Comparison of ENCODE assay signal across 8 mouse cellular contexts in genomic region chr5:23246974-23247373, GRCm38 (mm10).
A peak's percentile ranks its signal among the peaks of the same experiment; 100 is the strongest.
DNase-seq lines count a peak whose midpoint lies in the region; ATAC-seq lines count a peak whose summit lies in the region.

No protein-coding gene starts in this region.

- H3K4me1 ChIP-seq in forebrain, embryonic 10.5 days: peaks cover 10% of the 10 kb centered on the region; the same call in 1 of the 2 replicates
- no peaks in the 10 kb centered on the region for H3K4me1 ChIP-seq in forebrain, embryonic 12.5 days
- H3K4me1 ChIP-seq in liver, embryonic 12.5 days: no peaks in the 10 kb centered on the region
- no peaks in the 10 kb centered on the region for H3K4me1 ChIP-seq in midbrain, embryonic 14.5 days (ENCODE audit: control insufficient read depth, insufficient read depth, low read length)

- no peak overlapping the region for H3K4me2 ChIP-seq in forebrain, embryonic 12.5 days
- no peak overlapping the region for H3K4me2 ChIP-seq in liver, embryonic 12.5 days
- no peak overlapping the region for H3K4me2 ChIP-seq in midbrain, embryonic 14.5 days (ENCODE audit: low read length)

- H3K4me3 ChIP-seq in forebrain, embryonic 10.5 days: no peak overlapping the region
- no peak overlapping the region for H3K4me3 ChIP-seq in forebrain, embryonic 12.5 days (replicated peaks)
- H3K4me3 ChIP-seq in liver, embryonic 12.5 days: no peak overlapping the region
- no peak overlapping the region for H3K4me3 ChIP-seq in midbrain, embryonic 14.5 days (replicated peaks; ENCODE audit: low read depth, low read length)

- DNase-seq in forebrain, embryonic 10.5 days (ENCODE audit: extremely low spot score, low spot score): peak; percentile 50
- peak; percentile 36 for DNase-seq in liver
- peak; percentile 43 for DNase-seq in adrenal gland, postnatal 25 days
- peak; percentile 18 to 28 for DNase-seq in gastrocnemius, postnatal 36 days
- peak; percentile 67 for DNase-seq in midbrain, embryonic 14.5 days
- no peak for DNase-seq in frontal cortex, postnatal 10 days (ENCODE audit: low spot score in 2 of 2)

- H3K9me3 ChIP-seq in forebrain, embryonic 10.5 days: no peaks in the 10 kb centered on the region
- H3K9me3 ChIP-seq in forebrain, embryonic 12.5 days: no peaks in the 10 kb centered on the region
- H3K9me3 ChIP-seq in liver, embryonic 12.5 days (replicated peaks): no peaks in the 10 kb centered on the region
- no peaks in the 10 kb centered on the region for H3K9me3 ChIP-seq in midbrain, embryonic 14.5 days (ENCODE audit: control insufficient read depth, low read length)

- no peak overlapping the region for H3K9ac ChIP-seq in forebrain, embryonic 12.5 days
- no peak overlapping the region for H3K9ac ChIP-seq in liver, embryonic 12.5 days
- H3K9ac ChIP-seq in midbrain, embryonic 14.5 days (replicated peaks; ENCODE audit: low read length): no peak overlapping the region

- no peaks in the 10 kb centered on the region for H3K36me3 ChIP-seq in forebrain, embryonic 10.5 days (replicated peaks)
- H3K36me3 ChIP-seq in forebrain, embryonic 12.5 days (replicated peaks): no peaks in the 10 kb centered on the region
- H3K36me3 ChIP-seq in liver, embryonic 12.5 days: no peaks in the 10 kb centered on the region
- no peaks in the 10 kb centered on the region for H3K36me3 ChIP-seq in midbrain, embryonic 14.5 days (ENCODE audit: control insufficient read depth, insufficient read depth, low read length)

- ATAC-seq in forebrain, embryonic 12.5 days (ENCODE audit: low FRiP score): no peak
- no peak for ATAC-seq in liver, embryonic 12.5 days
- ATAC-seq in midbrain, embryonic 14.5 days (ENCODE audit: low FRiP score, low TSS enrichment): no peak

- no peak overlapping the region for H3K27ac ChIP-seq in forebrain, embryonic 10.5 days
- H3K27ac ChIP-seq in forebrain, embryonic 12.5 days: no peak overlapping the region
- no peak overlapping the region for H3K27ac ChIP-seq in liver, embryonic 12.5 days
- no peak overlapping the region for H3K27ac ChIP-seq in midbrain, embryonic 14.5 days (replicated peaks; ENCODE audit: low read depth, low read length)

- no peaks in the 10 kb centered on the region for H3K27me3 ChIP-seq in forebrain, embryonic 10.5 days (ENCODE audit: poor library complexity, severe bottlenecking)
- H3K27me3 ChIP-seq in forebrain, embryonic 12.5 days: no peaks in the 10 kb centered on the region
- no peaks in the 10 kb centered on the region for H3K27me3 ChIP-seq in liver, embryonic 12.5 days (replicated peaks)
- H3K27me3 ChIP-seq in midbrain, embryonic 14.5 days (ENCODE audit: control insufficient read depth, insufficient read depth, low read length): no peaks in the 10 kb centered on the region

- WGBS in forebrain, embryonic 10.5 days: 48% methylated on average over 4 of the region's 4 CpGs
- 49% methylated on average over 4 of the region's 4 CpGs for WGBS in forebrain, embryonic 12.5 days
- 29% methylated on average over 4 of the region's 4 CpGs for WGBS in liver, embryonic 12.5 days (ENCODE audit: insufficient replicate concordance)
- 43% methylated on average over 4 of the region's 4 CpGs for WGBS in midbrain, embryonic 14.5 days

- intact Hi-C loops in gastrocnemius, postnatal 36 days (cut with DNase I): no loop called here

Comparison
In these comparisons a context has a peak if more than half of its experiments do, and no peak if none do; other contexts are left out.
1. DNase-seq: peak in forebrain, embryonic 10.5 days (single experiment), liver (single experiment), adrenal gland, postnatal 25 days (single experiment), gastrocnemius, postnatal 36 days (2 of 2) and midbrain, embryonic 14.5 days (single experiment); none in frontal cortex, postnatal 10 days (0 of 2).